Mouse (Mus musculus) megakaryocyte, embryonic 14.5 days (primary cell): ENCODE measurements around the gene Dnajc2.

Experiments used
- FLI1 ChIP-seq: IDR thresholded peaks from 2 replicates; pipeline ENCODE4 v1.6.1; 2012; ENCODE audit warnings: low read length, inconsistent platforms, mixed read lengths
- GATA1 ChIP-seq: IDR thresholded peaks from 3 replicates; pipeline ENCODE4 v1.6.1; 2012; ENCODE audit warnings: mixed read lengths, low read length, inconsistent platforms, borderline replicate concordance

DNA sequence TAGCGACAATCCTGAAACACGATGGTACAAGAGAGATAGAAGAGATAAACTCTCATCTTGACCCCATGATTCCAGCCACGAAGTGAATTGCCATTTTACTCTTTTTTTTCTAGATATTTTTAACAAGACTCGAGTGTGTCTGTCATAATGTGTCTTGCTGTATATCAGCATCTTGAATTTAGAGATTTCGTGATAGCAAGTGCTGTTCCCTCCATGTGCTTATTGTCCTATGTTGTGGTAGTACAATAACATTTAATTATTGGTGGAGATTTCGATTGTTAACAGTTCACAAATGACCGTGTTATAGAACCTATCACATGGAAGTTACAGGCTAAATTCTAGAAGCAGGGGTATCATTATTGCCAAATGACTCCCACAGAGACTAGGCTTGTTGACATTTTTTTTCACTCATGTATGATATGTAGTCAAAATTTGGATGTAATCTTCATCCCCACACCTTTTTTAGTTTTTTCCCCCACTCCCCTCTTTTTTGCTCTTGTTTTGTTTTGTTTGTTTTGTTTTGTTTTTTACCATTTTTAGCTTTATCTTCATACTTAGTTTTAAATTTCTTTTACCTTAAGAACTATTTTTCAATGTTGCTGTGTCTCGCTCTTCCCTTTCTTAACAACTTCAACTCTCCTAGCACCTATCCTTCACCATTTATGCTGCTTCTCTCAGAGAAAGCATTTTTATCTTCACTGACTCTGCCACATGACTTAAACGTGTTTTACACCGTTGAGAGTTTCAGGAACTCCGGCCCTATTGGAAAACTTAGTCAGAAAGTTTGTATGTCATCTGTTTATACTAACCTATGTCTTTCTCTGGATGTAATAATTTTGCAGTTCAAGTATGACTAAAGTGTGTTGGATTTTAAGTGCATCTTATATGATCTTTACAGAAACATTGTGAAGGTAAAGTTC is 2.4 kb upstream of the Dnajc2 start:
- TF ChIP-seq GATA1 (no peak), FLI1 (no peak)
